Mouse (Mus musculus) ES-E14 (cell line): ENCODE results near the gene B3gnt9. TPM values are rescaled to one million over a fixed set of nuclear protein-coding genes. Genes with fewer than 3 reads are reported as not detected.
"Not testable (repeated sequence)": the region's sequence is repeated elsewhere in the genome, so short reads cannot be mapped to it uniquely, and the experiment has no call there.

Experiments used
- DNase-seq: peaks from one replicate; pipeline ENCODE4 v3.0.0-alpha.2; 2013; ENCODE audit warnings: low read depth, low spot score
- H3K27ac ChIP-seq: 2 replicates; pipeline ENCODE4 v1.5.1; 2012; ENCODE audit warnings: low read depth, mild to moderate bottlenecking, low read length, moderate library complexity, mixed read lengths; ENCODE audit not compliant: poor library complexity, insufficient read depth, severe bottlenecking
- H3K36me3 ChIP-seq: 2 replicates; pipeline ENCODE4 v1.6.1; 2012; ENCODE audit warnings: mild to moderate bottlenecking, low read length, moderate library complexity, mixed read lengths; ENCODE audit not compliant: control insufficient read depth, poor library complexity, insufficient read depth, severe bottlenecking
- H3K4me1 ChIP-seq, 2 experiments: fragments of 150-350 bp in 1 of 2; sonication (generic) in 1 of 2; 2 replicates each; pipeline ENCODE4 v1.6.1; 2012; ENCODE audit warnings: low read length in 2 of 2, mild to moderate bottlenecking in 1 of 2, mixed read lengths in 1 of 2; ENCODE audit not compliant: control insufficient read depth in 2 of 2, insufficient read depth in 2 of 2, poor library complexity in 1 of 2
- H3K4me3 ChIP-seq, 2 experiments: fragments of 150-350 bp in 1 of 2; sonication (generic) in 1 of 2; 2 replicates each; pipeline ENCODE4 v1.5.1; 2012; ENCODE audit warnings: low read length in 2 of 2, low read depth in 1 of 2, mild to moderate bottlenecking in 1 of 2, mixed read lengths in 1 of 2; ENCODE audit not compliant: insufficient read depth in 1 of 2, poor library complexity in 1 of 2, severe bottlenecking in 1 of 2
- H3K9ac ChIP-seq: 2 replicates; pipeline ENCODE4 v1.6.1; 2012; ENCODE audit warnings: low read depth, mild to moderate bottlenecking, low read length, mixed read lengths; ENCODE audit not compliant: poor library complexity, insufficient read depth, severe bottlenecking
- H3K9me3 ChIP-seq: fragments of 150-350 bp; sonication (generic); 2 replicates; pipeline ENCODE4 v1.6.1; 2012; ENCODE audit warnings: low read depth, mild to moderate bottlenecking, low read length; ENCODE audit not compliant: control insufficient read depth, insufficient read depth
- CHD2 ChIP-seq: IDR thresholded peaks from 2 replicates; pipeline ENCODE4 v1.6.1; 2014; ENCODE audit warnings: mild to moderate bottlenecking, low read depth, low read length, inconsistent platforms
- HCFC1 ChIP-seq: IDR thresholded peaks from 2 replicates; pipeline ENCODE4 v1.6.1; 2012; ENCODE audit warnings: low read length, inconsistent platforms, borderline replicate concordance; ENCODE audit not compliant: insufficient read depth
- MAFK ChIP-seq: IDR thresholded peaks from 2 replicates; pipeline ENCODE4 v1.6.1; 2014; ENCODE audit warnings: mild to moderate bottlenecking, low read depth, low read length, inconsistent platforms; ENCODE audit not compliant: insufficient read depth
- ZC3H11A ChIP-seq: IDR thresholded peaks from 2 replicates; pipeline ENCODE4 v1.6.1; 2012; ENCODE audit warnings: low read depth, mild to moderate bottlenecking, inconsistent platforms, low read length, borderline replicate concordance
- ZNF384 ChIP-seq: IDR thresholded peaks from 2 replicates; pipeline ENCODE4 v1.6.1; 2012; ENCODE audit warnings: low read depth, low read length, inconsistent platforms
- in situ Hi-C, 2 experiments: fragments of 600-800 bp; cut with MboI; formaldehyde crosslinking; loops; one replicate each; pipeline ENCODE4 v1.15.1; 2025; ENCODE audit warnings: low sequenced_read_pairs in 2 of 2, inconsistent platforms in 1 of 2; ENCODE audit not compliant: unreplicated experiment in 2 of 2
- total RNA-seq: library from RNA; depleted of rRNA; stranded (reverse); fragments of 300-350 nt; gene quantifications from 2 replicates; pipeline ENCODE4 v1.2.3, GENCODE M21; 2012

B3gnt9 gene
- total RNA-seq, 1 experiment, result 2.5 TPM

GRCm38 (mm10) chr8:105237442-105238142, 17.4 kb downstream of the B3gnt9 start:
- no peak overlapping the region for H3K9ac ChIP-seq
- H3K36me3 ChIP-seq, result peaks cover 36% of the 10 kb centered on the region
- no peak for TF ChIP-seq HCFC1
- TF ChIP-seq ZC3H11A, result no peak
- no peak for TF ChIP-seq CHD2
- 0 out of 2 replicates have a peak, but pooled peaks have one; percentile 20 for TF ChIP-seq ZNF384
- TF ChIP-seq MAFK, result no peak
- H3K27ac ChIP-seq, result no peak overlapping the region
- H3K9me3 ChIP-seq, result no peaks in the 10 kb centered on the region
- H3K4me1 ChIP-seq, result peaks cover 7% of the 10 kb centered on the region in 2 experiments
- in situ Hi-C loops, result no loop called here
- H3K4me3 ChIP-seq, result no peak overlapping the region
- no peak for DNase-seq

- in situ Hi-C loops, result no loop called here
- Histone ChIP-seq H3K36me3 (peaks cover 25% of the 10 kb centered on the region), H3K4me3 (no peak overlapping the region), H3K9me3 (no peaks in the 10 kb centered on the region), H3K4me1 (peaks cover 12 to 22% of the 10 kb centered on the region in 2 experiments), H3K9ac (no peak overlapping the region), H3K27ac (no peak overlapping the region)
- TF ChIP-seq ZC3H11A (no peak), MAFK (no peak), ZNF384 (no peak), HCFC1 (no peak), CHD2 (no peak)
- DNase-seq, result no peak
Observed at GRCm38 (mm10) chr8:105235206-105235605, 19.7 kb downstream of the B3gnt9 start.

GRCm38 (mm10) chr8:105233126-105233935, 21.6 kb downstream of the B3gnt9 start:
- Histone ChIP-seq H3K36me3 (peaks cover 10% of the 10 kb centered on the region), H3K9ac (no peak overlapping the region; the same call in 1 of the 2 replicates), H3K27ac (peak overlapping the region; percentile 64; the same call in 1 of the 2 replicates), H3K4me3 (no peak overlapping the region), H3K4me1 (peaks cover 17 to 23% of the 10 kb centered on the region in 2 experiments), H3K9me3 (no peaks in the 10 kb centered on the region)
- DNase-seq, result no peak
- in situ Hi-C loops, result no loop called here
- TF ChIP-seq HCFC1, result no peak
- TF ChIP-seq ZNF384, result 0 out of 2 replicates have a peak, but pooled peaks have one; percentile 76
- 0 out of 2 replicates have a peak, but pooled peaks have one; percentile 20 for TF ChIP-seq MAFK
- peak; percentile 63; the same call in 1 of the 2 replicates for TF ChIP-seq CHD2

GRCm38 (mm10) chr8:105232321-105232693, 22.6 kb downstream of the B3gnt9 start:
- H3K4me1 ChIP-seq, result peaks cover 14 to 23% of the 10 kb centered on the region in 2 experiments
- H3K27ac ChIP-seq, H3K9me3 ChIP-seq, H3K9ac ChIP-seq, in situ Hi-C loops, H3K4me3 ChIP-seq, DNase-seq: not testable (repeated sequence)
- peaks cover 10% of the 10 kb centered on the region for H3K36me3 ChIP-seq
